Mouse (Mus musculus): ENCODE measurements at regions not wholly inside any gene's neighbourhood (a gene's known extent, or its start where the extent isn't known, plus 50 kb on each side); places are given as distances from the start of the nearest gene placed in this dataset.

DNA sequence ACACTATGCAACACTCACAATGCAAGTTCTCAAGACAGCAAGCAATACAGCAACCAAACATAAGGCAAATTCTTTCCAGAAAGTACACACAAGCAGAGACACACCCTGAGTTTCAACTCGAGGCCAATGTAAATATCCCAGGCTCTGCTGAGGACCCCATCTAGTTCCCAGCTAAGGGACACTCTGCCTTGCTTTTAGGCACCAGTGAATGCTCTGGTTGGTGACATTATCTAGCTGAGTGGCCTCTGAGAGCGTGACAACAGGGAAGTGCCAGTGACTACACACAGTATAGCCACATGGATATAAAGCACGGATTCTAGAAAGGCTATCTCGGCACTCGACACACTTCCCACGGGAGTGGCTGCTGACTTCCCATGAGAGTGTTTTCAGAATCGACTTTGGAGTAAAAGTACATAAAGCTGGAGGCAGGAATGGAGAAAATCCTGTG, 58.3 kb upstream of the St6galnac3 start:
- TF ChIP-seq CTCF (IDR thresholded peaks at IDR 0.05; ENCODE audit: control insufficient read depth, insufficient read depth, low read length) (no peak), POLR2A (IDR thresholded peaks at IDR 0.05; ENCODE audit: borderline replicate concordance, control insufficient read depth, low read depth, low read length) (no peak)
